Mouse (Mus musculus): ENCODE measurements around the gene Syngap1. TPM values are rescaled to one million over a fixed set of nuclear protein-coding genes. Genes with fewer than 3 reads are reported as not detected.

The Syngap1 gene
- total and polyA plus RNA-seq, 3 experiments, result 7.3 to 88.0 (median 24.1) TPM

DNA sequence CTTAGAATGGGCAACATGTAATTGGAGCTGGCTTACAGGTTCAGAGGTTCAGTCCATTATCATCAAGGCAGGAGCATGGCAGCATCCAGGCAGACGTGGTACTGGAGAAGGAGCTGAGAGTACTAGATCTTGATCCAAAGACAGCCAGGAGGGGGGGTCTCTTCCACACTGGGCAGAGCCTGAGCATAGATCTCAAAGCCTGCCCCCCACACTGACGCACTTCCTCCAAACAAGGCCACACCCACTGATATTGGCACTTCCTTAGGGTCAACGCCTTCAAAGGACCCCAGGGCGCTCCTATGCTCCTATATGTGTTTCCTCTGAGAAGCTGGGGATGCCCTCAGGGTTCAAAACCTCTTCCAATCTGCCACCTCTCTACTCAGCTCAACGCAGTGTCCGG lies 54.0 kb downstream of the Syngap1 start:
- H3K27me3 ChIP-seq (ENCODE audit: insufficient read depth, low read length), result peaks cover 23% of the 10 kb centered on the region
- TF ChIP-seq CTCF (IDR thresholded peaks at IDR 0.05; ENCODE audit: low read depth, low read length) (no peak), GATA1 (IDR thresholded peaks at IDR 0.05; ENCODE audit: borderline replicate concordance, low read length) (no peak), POLR2AphosphoS5 (IDR thresholded peaks at IDR 0.05; ENCODE audit: insufficient replicate concordance, low read depth, low read length) (no peak), TAL1 (conservative IDR thresholded peaks at IDR 0.05; ENCODE audit: low read depth, low read length) (no peak), GATA2 (IDR thresholded peaks at IDR 0.05; ENCODE audit: borderline replicate concordance, low read depth, low read length) (no peak)
- ATAC-seq (ENCODE audit: extremely low read depth, insufficient number of reproducible peaks, low FRiP score, poor library complexity, severe bottlenecking) (no peak), DNase-seq (ENCODE audit: low spot score) (no peak)
- no peaks in the 10 kb centered on the region for H3K36me3 ChIP-seq (replicated peaks)
- H3K4me3 ChIP-seq (ENCODE audit: low read depth, low read length), result no peak overlapping the region
- peaks cover 21% of the 10 kb centered on the region for H3K4me1 ChIP-seq (ENCODE audit: insufficient read depth, low read depth, low read length)
- no peaks in the 10 kb centered on the region for H3K9me3 ChIP-seq (replicated peaks)

DNA sequence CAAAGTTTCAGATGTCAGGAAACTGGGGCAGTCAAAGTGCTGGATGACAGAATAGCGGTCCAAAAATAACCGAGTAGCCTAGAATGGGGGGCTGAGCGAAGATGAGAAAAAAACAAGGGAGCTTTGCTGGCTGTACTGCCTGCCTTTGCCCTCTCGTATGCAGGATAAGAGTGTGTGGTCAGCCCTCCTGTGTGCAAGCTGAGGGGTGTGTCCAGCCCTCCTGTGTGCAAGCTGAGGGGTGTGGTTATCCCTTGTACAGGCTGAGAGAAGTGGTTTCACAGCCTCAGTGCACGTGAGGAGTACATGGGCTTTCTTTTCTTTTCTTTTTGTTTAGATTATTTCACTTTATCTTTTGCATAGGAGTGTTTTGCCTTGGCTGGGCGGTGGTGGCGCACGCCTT lies 54.5 kb downstream of the Syngap1 start:
- Histone ChIP-seq H3K4me3 (ENCODE audit: low read depth, low read length) (no peak overlapping the region), H3K36me3 (replicated peaks) (no peaks in the 10 kb centered on the region), H3K4me1 (ENCODE audit: insufficient read depth, low read depth, low read length) (peaks cover 21% of the 10 kb centered on the region), H3K27me3 (ENCODE audit: insufficient read depth, low read length) (peaks cover 25% of the 10 kb centered on the region), H3K9me3 (replicated peaks) (no peaks in the 10 kb centered on the region)
- DNase-seq (ENCODE audit: low spot score) (no peak), ATAC-seq (ENCODE audit: extremely low read depth, insufficient number of reproducible peaks, low FRiP score, poor library complexity, severe bottlenecking) (no peak)
- TF ChIP-seq TAL1 (conservative IDR thresholded peaks at IDR 0.05; ENCODE audit: low read depth, low read length) (no peak), POLR2AphosphoS5 (IDR thresholded peaks at IDR 0.05; ENCODE audit: insufficient replicate concordance, low read depth, low read length) (no peak), GATA1 (IDR thresholded peaks at IDR 0.05; ENCODE audit: borderline replicate concordance, low read length) (no peak), GATA2 (IDR thresholded peaks at IDR 0.05; ENCODE audit: borderline replicate concordance, low read depth, low read length) (no peak), CTCF (IDR thresholded peaks at IDR 0.05; ENCODE audit: low read depth, low read length) (no peak)

DNA sequence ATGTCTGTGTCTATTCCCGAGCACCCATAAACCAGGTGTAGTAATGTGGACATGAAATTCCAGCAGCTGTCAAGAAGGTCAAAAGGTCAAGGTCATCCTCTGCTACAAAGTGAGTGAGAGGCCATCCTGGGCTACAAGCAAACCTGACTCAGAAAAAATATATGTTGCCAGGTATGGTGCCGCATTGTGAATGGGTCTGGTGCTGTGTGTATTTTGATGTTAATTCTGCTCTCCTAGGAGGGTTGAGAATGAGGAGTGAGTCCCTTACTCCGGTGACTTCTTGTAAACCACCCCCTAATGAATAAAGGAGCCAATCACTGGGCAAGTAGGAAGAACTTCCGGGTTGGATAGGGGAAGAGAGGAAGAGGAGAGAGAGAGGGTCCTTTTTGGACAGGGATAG lies 56.6 kb downstream of the Syngap1 start:
- Histone ChIP-seq H3K4me3 (ENCODE audit: low read depth, low read length) (no peak overlapping the region), H3K27me3 (ENCODE audit: insufficient read depth, low read length) (peaks cover 22% of the 10 kb centered on the region), H3K36me3 (replicated peaks) (no peaks in the 10 kb centered on the region), H3K9me3 (replicated peaks) (no peaks in the 10 kb centered on the region), H3K4me1 (ENCODE audit: insufficient read depth, low read depth, low read length) (peaks cover 21% of the 10 kb centered on the region)
- no peak for TF ChIP-seq TAL1 (conservative IDR thresholded peaks at IDR 0.05; ENCODE audit: low read depth, low read length)
- TF ChIP-seq POLR2AphosphoS5 (IDR thresholded peaks at IDR 0.05; ENCODE audit: insufficient replicate concordance, low read depth, low read length), result no peak
- no peak for TF ChIP-seq GATA1 (IDR thresholded peaks at IDR 0.05; ENCODE audit: borderline replicate concordance, low read length)
- TF ChIP-seq CTCF (IDR thresholded peaks at IDR 0.05; ENCODE audit: low read depth, low read length), result no peak
- no peak for TF ChIP-seq GATA2 (IDR thresholded peaks at IDR 0.05; ENCODE audit: borderline replicate concordance, low read depth, low read length)
- ATAC-seq (ENCODE audit: extremely low read depth, insufficient number of reproducible peaks, low FRiP score, poor library complexity, severe bottlenecking) (no peak), DNase-seq (ENCODE audit: low spot score) (no peak)

DNA sequence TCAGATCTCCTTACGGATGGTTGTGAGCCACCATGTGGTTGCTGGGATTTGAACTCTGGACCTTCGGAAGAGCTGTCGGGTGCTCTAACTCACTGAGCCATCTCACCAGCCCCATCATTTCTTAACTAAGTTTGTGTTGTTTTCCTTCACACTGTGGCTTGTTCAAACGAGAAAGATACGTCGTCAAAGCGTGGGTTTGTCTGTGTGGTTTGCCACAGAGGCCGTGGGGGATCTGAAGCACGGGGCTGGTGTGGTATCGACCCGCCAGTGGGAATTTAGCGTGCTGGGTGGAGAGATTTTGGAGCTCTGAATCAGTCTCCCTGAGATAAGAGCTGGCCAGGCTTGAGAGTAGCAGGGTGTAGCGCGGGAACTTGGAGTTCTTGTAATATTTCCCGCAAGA lies 57.2 kb downstream of the Syngap1 start:
- no peak for ATAC-seq (ENCODE audit: extremely low read depth, insufficient number of reproducible peaks, low FRiP score, poor library complexity, severe bottlenecking)
- Histone ChIP-seq H3K4me1 (ENCODE audit: insufficient read depth, low read depth, low read length) (peaks cover 21% of the 10 kb centered on the region), H3K27me3 (ENCODE audit: insufficient read depth, low read length) (peaks cover 23% of the 10 kb centered on the region), H3K9me3 (replicated peaks) (no peaks in the 10 kb centered on the region), H3K36me3 (replicated peaks) (no peaks in the 10 kb centered on the region), H3K4me3 (ENCODE audit: low read depth, low read length) (no peak overlapping the region)
- TF ChIP-seq GATA1 (IDR thresholded peaks at IDR 0.05; ENCODE audit: borderline replicate concordance, low read length), result no peak
- no peak for TF ChIP-seq CTCF (IDR thresholded peaks at IDR 0.05; ENCODE audit: low read depth, low read length)
- no peak for TF ChIP-seq POLR2AphosphoS5 (IDR thresholded peaks at IDR 0.05; ENCODE audit: insufficient replicate concordance, low read depth, low read length)
- DNase-seq (ENCODE audit: low spot score), result no peak

DNA sequence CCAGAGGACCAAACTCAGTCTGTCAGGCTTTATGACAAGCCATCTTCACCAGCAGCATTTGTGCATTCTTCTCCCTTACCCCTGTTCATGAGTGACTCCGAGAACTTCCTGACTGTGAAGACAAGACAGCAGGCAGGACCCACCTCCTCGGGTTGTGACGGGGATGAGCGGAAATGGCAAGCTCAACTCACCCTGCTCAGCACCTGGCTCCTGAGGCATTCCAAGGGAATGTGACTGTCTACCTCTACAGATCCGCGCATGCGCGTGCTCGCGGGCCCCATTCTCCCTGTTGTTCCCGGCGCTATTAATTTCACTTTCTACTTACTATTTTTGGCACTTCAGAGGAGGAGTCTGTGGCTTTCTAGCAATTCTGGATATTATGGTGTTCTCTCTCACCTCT lies 58.9 kb downstream of the Syngap1 start:
- Histone ChIP-seq H3K27me3 (ENCODE audit: insufficient read depth, low read length) (peaks cover 31% of the 10 kb centered on the region), H3K9me3 (replicated peaks) (no peaks in the 10 kb centered on the region), H3K4me1 (ENCODE audit: insufficient read depth, low read depth, low read length) (peaks cover 16% of the 10 kb centered on the region), H3K36me3 (replicated peaks) (no peaks in the 10 kb centered on the region), H3K4me3 (ENCODE audit: low read depth, low read length) (no peak overlapping the region)
- no peak for ATAC-seq (ENCODE audit: extremely low read depth, insufficient number of reproducible peaks, low FRiP score, poor library complexity, severe bottlenecking)
- no peak for DNase-seq (ENCODE audit: low spot score)
- TF ChIP-seq POLR2AphosphoS5 (IDR thresholded peaks at IDR 0.05; ENCODE audit: insufficient replicate concordance, low read depth, low read length) (no peak), GATA2 (IDR thresholded peaks at IDR 0.05; ENCODE audit: borderline replicate concordance, low read depth, low read length) (no peak), TAL1 (conservative IDR thresholded peaks at IDR 0.05; ENCODE audit: low read depth, low read length) (no peak), GATA1 (IDR thresholded peaks at IDR 0.05; ENCODE audit: borderline replicate concordance, low read length) (no peak), CTCF (IDR thresholded peaks at IDR 0.05; ENCODE audit: low read depth, low read length) (no peak)

DNA sequence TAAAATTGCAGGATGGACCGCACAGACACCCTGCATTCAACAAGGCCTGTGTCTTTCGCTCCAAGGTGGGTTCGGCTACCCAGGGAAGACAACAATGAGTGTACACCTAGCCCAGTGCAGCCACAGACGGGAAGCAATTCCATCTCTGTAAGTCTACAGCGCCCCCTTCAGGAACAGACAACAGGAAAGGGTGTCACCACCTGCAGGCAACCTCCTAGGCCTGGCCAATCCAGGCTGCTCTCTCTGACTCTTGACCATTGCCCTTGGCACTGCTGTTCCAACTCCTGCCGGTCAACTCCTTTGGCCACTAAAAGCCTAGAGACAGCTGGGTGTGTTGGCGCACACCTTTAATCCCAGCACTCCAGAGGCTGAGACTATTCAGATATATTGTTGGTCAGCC lies 60.1 kb downstream of the Syngap1 start:
- Histone ChIP-seq H3K9me3 (replicated peaks) (no peaks in the 10 kb centered on the region), H3K36me3 (replicated peaks) (no peaks in the 10 kb centered on the region), H3K4me1 (ENCODE audit: insufficient read depth, low read depth, low read length) (peaks cover 8% of the 10 kb centered on the region), H3K27me3 (ENCODE audit: insufficient read depth, low read length) (peaks cover 36% of the 10 kb centered on the region), H3K4me3 (ENCODE audit: low read depth, low read length) (no peak overlapping the region)
- ATAC-seq (ENCODE audit: extremely low read depth, insufficient number of reproducible peaks, low FRiP score, poor library complexity, severe bottlenecking) (no peak), DNase-seq (ENCODE audit: low spot score) (no peak)
- no peak for TF ChIP-seq GATA2 (IDR thresholded peaks at IDR 0.05; ENCODE audit: borderline replicate concordance, low read depth, low read length)
- TF ChIP-seq POLR2AphosphoS5 (IDR thresholded peaks at IDR 0.05; ENCODE audit: insufficient replicate concordance, low read depth, low read length), result no peak
- peak; percentile 20; the same call in 1 of the 2 replicates for TF ChIP-seq CTCF (IDR thresholded peaks at IDR 0.05; ENCODE audit: low read depth, low read length)

DNA sequence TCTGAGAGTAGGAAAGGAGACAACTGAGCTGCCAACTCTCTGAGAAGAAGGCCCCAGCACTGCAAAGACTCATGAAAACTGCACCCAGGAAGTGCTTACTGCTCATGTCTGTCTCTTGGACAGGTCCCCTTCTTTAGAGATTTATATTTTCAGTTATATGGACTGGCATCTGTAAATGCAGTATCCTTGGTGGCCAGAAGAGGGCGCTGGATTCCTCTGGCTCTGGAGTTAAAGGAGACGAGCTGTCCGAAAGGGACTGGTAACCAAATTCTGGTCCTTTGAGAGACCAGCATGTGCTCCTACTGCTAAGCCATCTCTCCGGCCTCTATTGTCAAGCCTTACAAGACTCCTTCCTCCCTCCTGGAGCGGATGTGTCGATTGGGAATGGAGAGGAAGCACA lies 60.8 kb downstream of the Syngap1 start:
- no peak for ATAC-seq (ENCODE audit: extremely low read depth, insufficient number of reproducible peaks, low FRiP score, poor library complexity, severe bottlenecking)
- no peaks in the 10 kb centered on the region for H3K36me3 ChIP-seq (replicated peaks)
- peaks cover 8% of the 10 kb centered on the region for H3K4me1 ChIP-seq (ENCODE audit: insufficient read depth, low read depth, low read length)
- H3K4me3 ChIP-seq (ENCODE audit: low read depth, low read length), result no peak overlapping the region
- no peak for DNase-seq (ENCODE audit: low spot score)
- peaks cover 36% of the 10 kb centered on the region for H3K27me3 ChIP-seq (ENCODE audit: insufficient read depth, low read length)
- TF ChIP-seq CTCF (IDR thresholded peaks at IDR 0.05; ENCODE audit: low read depth, low read length) (peak; percentile 66), GATA1 (IDR thresholded peaks at IDR 0.05; ENCODE audit: borderline replicate concordance, low read length) (no peak)
- no peaks in the 10 kb centered on the region for H3K9me3 ChIP-seq (replicated peaks)
